In genomic region chr19:12134289-12134688, GRCm38 (mm10) we compare ENCODE assay signal across 12 mouse cellular contexts. TPM values are rescaled to one million over a fixed set of nuclear protein-coding genes. Genes with fewer than 3 reads are reported as not detected.
DNase-seq lines count a peak whose midpoint lies in the region; ATAC-seq and TF ChIP-seq lines count a peak whose summit lies in the region.
"Had no signal": no experiment of that assay in that cellular context is flagged by ENCODE, and none has a peak within 500 bp of the region (broad histone marks: within the 10 kb centered on the region; RNA-seq: fewer than 3 reads in every experiment).

No protein-coding gene starts in this region.

- no peak overlapping the region for H3K27ac ChIP-seq in limb, embryonic 14.5 days (replicated peaks; ENCODE audit: low read depth, low read length)
- H3K27ac ChIP-seq in limb, embryonic 10.5 days = no peak overlapping the region
- H3K27ac ChIP-seq: embryonic facial prominence, embryonic 15.5 days; limb, embryonic 12.5 days had no signal

- WGBS in limb, embryonic 14.5 days = 35% methylated on average over 2 of the region's 2 CpGs
- 37% methylated on average over 2 of the region's 2 CpGs for WGBS in limb, embryonic 10.5 days

- no peaks in the 10 kb centered on the region for H3K27me3 ChIP-seq in limb, embryonic 14.5 days (ENCODE audit: control insufficient read depth, insufficient read depth, low read length)
- no peaks in the 10 kb centered on the region for H3K27me3 ChIP-seq in limb, embryonic 10.5 days (ENCODE audit: low read depth, poor library complexity, severe bottlenecking)
- H3K27me3 ChIP-seq: embryonic facial prominence, embryonic 15.5 days; limb, embryonic 12.5 days had no signal

- H3K9ac ChIP-seq in limb, embryonic 14.5 days (ENCODE audit: low read depth, low read length, severe bottlenecking) = no peak overlapping the region
- H3K9ac ChIP-seq: embryonic facial prominence, embryonic 15.5 days; limb, embryonic 12.5 days had no signal

- no peak for ATAC-seq in limb, embryonic 14.5 days (ENCODE audit: low FRiP score, low read depth)
- peak; percentile 68; the same call in 1 of the 2 replicates for ATAC-seq in common myeloid progenitor, adult 5-6 weeks (replicated peaks; ENCODE audit: low read depth, poor library complexity, severe bottlenecking)

- H3K9me3 ChIP-seq in limb, embryonic 14.5 days (ENCODE audit: control insufficient read depth, low read length) = no peaks in the 10 kb centered on the region
- H3K9me3 ChIP-seq in limb, embryonic 10.5 days (replicated peaks) = no peaks in the 10 kb centered on the region
- H3K9me3 ChIP-seq: embryonic facial prominence, embryonic 15.5 days; limb, embryonic 12.5 days had no signal

- H3K4me1 ChIP-seq in limb, embryonic 14.5 days (ENCODE audit: control insufficient read depth, insufficient read depth, low read length) = no peaks in the 10 kb centered on the region
- H3K4me1 ChIP-seq in limb, embryonic 10.5 days = no peaks in the 10 kb centered on the region
- H3K4me1 ChIP-seq: embryonic facial prominence, embryonic 15.5 days; limb, embryonic 12.5 days had no signal

- H3K4me3 ChIP-seq in limb, embryonic 14.5 days (replicated peaks; ENCODE audit: low read length) = no peak overlapping the region
- H3K4me3 ChIP-seq in limb, embryonic 10.5 days = no peak overlapping the region
- H3K4me3 ChIP-seq: embryonic facial prominence, embryonic 15.5 days; limb, embryonic 12.5 days had no signal

- H3K4me2 ChIP-seq in limb, embryonic 14.5 days (replicated peaks; ENCODE audit: low read depth, low read length, severe bottlenecking) = no peak overlapping the region
- H3K4me2 ChIP-seq: embryonic facial prominence, embryonic 15.5 days; limb, embryonic 12.5 days had no signal

- no peaks in the 10 kb centered on the region for H3K36me3 ChIP-seq in limb, embryonic 14.5 days (ENCODE audit: control insufficient read depth, insufficient read depth, low read length)
- no peaks in the 10 kb centered on the region for H3K36me3 ChIP-seq in limb, embryonic 10.5 days
- H3K36me3 ChIP-seq: embryonic facial prominence, embryonic 15.5 days; limb, embryonic 12.5 days had no signal

- TF ChIP-seq POLR2A in limb, embryonic 14.5 days (IDR thresholded peaks at IDR 0.05; ENCODE audit: borderline replicate concordance, extremely low read depth, insufficient read depth, insufficient read length) = no peak

- peak; percentile 11 to 74 for DNase-seq in adrenal gland, adult (ENCODE audit: inconsistent age in 2 of 2, low spot score in 1 of 2)
- DNase-seq in adrenal gland, postnatal 4 days (ENCODE audit: low spot score in 2 of 2) = no peak
- peak; percentile 29 for DNase-seq in limb, embryonic 14.5 days (ENCODE audit: low spot score)
- no peak for DNase-seq in limb, embryonic 10.5 days (ENCODE audit: low spot score)
- peak; percentile 54 for DNase-seq in layer of hippocampus, adult 9-10 months (ENCODE audit: low spot score)
- no peak for DNase-seq in ovary, postnatal 10 days (ENCODE audit: low spot score)
- no peak for DNase-seq in B cell, adult 2 months

RNA-seq across cellular contexts. Expression of gene Olfr76, which starts 11.3 kb away (rescaled TPM):
- total RNA-seq in adrenal gland, postnatal 4 days (2021) = not detected
- not detected in 2 replicates for polyA plus RNA-seq in limb, embryonic 14.5 days (2012; rRNA removed)
- polyA plus RNA-seq in limb, embryonic 14.5 days (2014; fragmentation: Nextera tagmentation; extraction: Ambion mirVana) = not detected in 2 replicates
- polyA plus RNA-seq in limb, embryonic 10.5 days (2016; fragmentation: Nextera tagmentation; extraction: Ambion mirVana) = not detected in 2 replicates
- not detected in 2 replicates for total RNA-seq in common myeloid progenitor, adult 5-6 weeks (2017)
- polyA plus RNA-seq: C2C12; embryonic facial prominence, embryonic 15.5 days; limb, embryonic 12.5 days; stomach, embryonic 14.5 days had no signal

RNA-seq across cellular contexts. Expression of gene Olfr1428, which starts 18.6 kb away (rescaled TPM):
- not detected for total RNA-seq in adrenal gland, postnatal 4 days (2021)
- polyA plus RNA-seq in limb, embryonic 14.5 days (2012; rRNA removed) = not detected in 2 replicates
- polyA plus RNA-seq in limb, embryonic 14.5 days (2014; fragmentation: Nextera tagmentation; extraction: Ambion mirVana) = not detected in 2 replicates
- not detected in 2 replicates for polyA plus RNA-seq in limb, embryonic 10.5 days (2016; fragmentation: Nextera tagmentation; extraction: Ambion mirVana)
- not detected in 2 replicates for total RNA-seq in common myeloid progenitor, adult 5-6 weeks (2017)
- polyA plus RNA-seq: C2C12; embryonic facial prominence, embryonic 15.5 days; limb, embryonic 12.5 days; stomach, embryonic 14.5 days had no signal

RNA-seq across cellular contexts. Expression of gene Olfr1427, which starts 31.2 kb away (rescaled TPM):
- total RNA-seq in adrenal gland, postnatal 4 days (2021) = not detected
- not detected in 2 replicates for polyA plus RNA-seq in limb, embryonic 14.5 days (2012; rRNA removed)
- polyA plus RNA-seq in limb, embryonic 14.5 days (2014; fragmentation: Nextera tagmentation; extraction: Ambion mirVana) = not detected in 2 replicates
- not detected in 2 replicates for polyA plus RNA-seq in limb, embryonic 10.5 days (2016; fragmentation: Nextera tagmentation; extraction: Ambion mirVana)
- not detected in 2 replicates for total RNA-seq in common myeloid progenitor, adult 5-6 weeks (2017)
- polyA plus RNA-seq: C2C12; embryonic facial prominence, embryonic 15.5 days; limb, embryonic 12.5 days; stomach, embryonic 14.5 days had no signal

RNA-seq across cellular contexts. Expression of gene Olfr1555-ps1, which starts 35.6 kb away (rescaled TPM):
- total RNA-seq in adrenal gland, postnatal 4 days (2021) = not detected
- polyA plus RNA-seq in limb, embryonic 14.5 days (2012; rRNA removed) = not detected in 2 replicates
- polyA plus RNA-seq in limb, embryonic 14.5 days (2014; fragmentation: Nextera tagmentation; extraction: Ambion mirVana) = not detected in 2 replicates
- not detected in 2 replicates for polyA plus RNA-seq in limb, embryonic 10.5 days (2016; fragmentation: Nextera tagmentation; extraction: Ambion mirVana)
- not detected in 2 replicates for total RNA-seq in common myeloid progenitor, adult 5-6 weeks (2017)
- polyA plus RNA-seq: C2C12; limb, embryonic 12.5 days; stomach, embryonic 14.5 days had no signal

RNA-seq across cellular contexts. Expression of gene Olfr1426, which starts 42.5 kb away (rescaled TPM):
- not detected for total RNA-seq in adrenal gland, postnatal 4 days (2021)
- polyA plus RNA-seq in limb, embryonic 14.5 days (2012; rRNA removed) = not detected in 2 replicates
- not detected in 2 replicates for polyA plus RNA-seq in limb, embryonic 14.5 days (2014; fragmentation: Nextera tagmentation; extraction: Ambion mirVana)
- polyA plus RNA-seq in limb, embryonic 10.5 days (2016; fragmentation: Nextera tagmentation; extraction: Ambion mirVana) = not detected in 2 replicates
- not detected in 2 replicates for total RNA-seq in common myeloid progenitor, adult 5-6 weeks (2017)
- polyA plus RNA-seq: C2C12; embryonic facial prominence, embryonic 15.5 days; limb, embryonic 12.5 days; stomach, embryonic 14.5 days had no signal

Comparison
In these comparisons a context has a peak if more than half of its experiments do, and no peak if none do; other contexts are left out.
1. DNase-seq: peak in adrenal gland, adult (2 of 2), limb, embryonic 14.5 days (single experiment) and layer of hippocampus, adult 9-10 months (single experiment); none in adrenal gland, postnatal 4 days (0 of 2), limb, embryonic 10.5 days (single experiment), ovary, postnatal 10 days (single experiment) and B cell, adult 2 months (0 of 2).